ENCODE assay signal across 9 mouse cellular contexts in the genomic region with DNA sequence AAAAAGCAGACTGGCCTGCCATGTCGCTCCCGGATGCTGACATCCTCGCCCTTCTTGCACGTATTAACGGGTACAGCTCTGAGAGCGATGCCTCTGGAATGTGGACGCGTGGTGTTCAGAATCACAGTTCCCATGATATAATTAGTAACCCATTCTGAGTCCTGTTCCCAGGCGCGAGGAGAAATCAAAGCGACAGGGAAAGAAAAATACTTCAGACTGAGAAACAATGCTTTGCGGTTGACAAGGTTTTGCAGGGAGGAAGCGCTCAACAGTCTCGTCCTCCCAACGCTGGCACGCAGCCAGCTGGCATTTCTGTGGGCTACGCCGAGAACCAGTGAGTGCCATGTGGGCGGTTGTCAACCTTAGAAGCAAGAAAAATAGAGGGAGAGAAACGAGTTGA.
DNase-seq lines count a peak whose midpoint lies in the region; ATAC-seq lines count a peak whose summit lies in the region.
"Had no signal": no experiment of that assay in that cellular context is flagged by ENCODE, and none has a peak within 500 bp of the region (broad histone marks: within the 10 kb centered on the region; RNA-seq: fewer than 3 reads in every experiment).

No protein-coding gene starts in this region.

- H3K27me3 ChIP-seq in neural tube, embryonic 11.5 days (ENCODE audit: control insufficient read depth, insufficient read depth, low read length): no peaks in the 10 kb centered on the region
- no peaks in the 10 kb centered on the region for H3K27me3 ChIP-seq in embryonic facial prominence, embryonic 15.5 days
- H3K27me3 ChIP-seq in midbrain, embryonic 16.5 days (ENCODE audit: control insufficient read depth, insufficient read depth, low read depth, low read length): no peaks in the 10 kb centered on the region
- H3K27me3 ChIP-seq: limb, embryonic 12.5 days had no signal

- H3K4me3 ChIP-seq in neural tube, embryonic 11.5 days (ENCODE audit: low read depth, low read length): no peak overlapping the region
- 0 out of 2 replicates have a peak overlapping the region, but pooled peaks have one; percentile 13 for H3K4me3 ChIP-seq in embryonic facial prominence, embryonic 15.5 days (replicated peaks)
- H3K4me3 ChIP-seq in midbrain, embryonic 16.5 days (ENCODE audit: low read depth, low read length): peak overlapping the region; percentile 20
- H3K4me3 ChIP-seq: limb, embryonic 12.5 days had no signal

- no peak overlapping the region for H3K27ac ChIP-seq in neural tube, embryonic 11.5 days (ENCODE audit: low read depth, low read length)
- no peak overlapping the region for H3K27ac ChIP-seq in embryonic facial prominence, embryonic 15.5 days (replicated peaks)
- 0 out of 2 replicates have a peak overlapping the region, but pooled peaks have one; percentile 22 for H3K27ac ChIP-seq in midbrain, embryonic 16.5 days (ENCODE audit: low read length)
- H3K27ac ChIP-seq: limb, embryonic 12.5 days had no signal

- no peaks in the 10 kb centered on the region for H3K36me3 ChIP-seq in neural tube, embryonic 11.5 days (ENCODE audit: control insufficient read depth, insufficient read depth, low read length)
- no peaks in the 10 kb centered on the region for H3K36me3 ChIP-seq in embryonic facial prominence, embryonic 15.5 days
- no peaks in the 10 kb centered on the region for H3K36me3 ChIP-seq in midbrain, embryonic 16.5 days (ENCODE audit: control insufficient read depth, insufficient read depth, low read length)
- H3K36me3 ChIP-seq: limb, embryonic 12.5 days had no signal

- no peak overlapping the region for H3K9ac ChIP-seq in neural tube, embryonic 11.5 days (ENCODE audit: low read length)
- no peak overlapping the region for H3K9ac ChIP-seq in embryonic facial prominence, embryonic 15.5 days
- H3K9ac ChIP-seq in midbrain, embryonic 16.5 days (ENCODE audit: low read depth, low read length): no peak overlapping the region
- H3K9ac ChIP-seq: limb, embryonic 12.5 days had no signal

- no peaks in the 10 kb centered on the region for H3K9me3 ChIP-seq in neural tube, embryonic 11.5 days (ENCODE audit: control insufficient read depth, low read length)
- no peaks in the 10 kb centered on the region for H3K9me3 ChIP-seq in embryonic facial prominence, embryonic 15.5 days (replicated peaks)
- H3K9me3 ChIP-seq in midbrain, embryonic 16.5 days (replicated peaks; ENCODE audit: control insufficient read depth, low read length, poor library complexity, severe bottlenecking): no peaks in the 10 kb centered on the region
- H3K9me3 ChIP-seq: limb, embryonic 12.5 days had no signal

- WGBS in neural tube, embryonic 11.5 days: 89% methylated on average over 20 of the region's 20 CpGs
- 55% methylated on average over 20 of the region's 20 CpGs for WGBS in embryonic facial prominence, embryonic 15.5 days
- 44% methylated on average over 20 of the region's 20 CpGs for WGBS in midbrain, embryonic 16.5 days

- DNase-seq in neural tube, embryonic 11.5 days (ENCODE audit: low spot score): peak; percentile 31
- no peak for DNase-seq in neural tube, embryonic 10.5 days (ENCODE audit: extremely low spot score, low spot score)
- peak; percentile 69 to 76 for DNase-seq in layer of hippocampus, postnatal 14 days (ENCODE audit: low spot score in 2 of 2)
- no peak for DNase-seq in thymus, postnatal 10 days (ENCODE audit: low spot score in 2 of 2)

- no peaks in the 10 kb centered on the region for H3K4me1 ChIP-seq in neural tube, embryonic 11.5 days (ENCODE audit: control insufficient read depth, insufficient read depth, low read length)
- no peaks in the 10 kb centered on the region for H3K4me1 ChIP-seq in embryonic facial prominence, embryonic 15.5 days
- H3K4me1 ChIP-seq in midbrain, embryonic 16.5 days (ENCODE audit: control insufficient read depth, insufficient read depth, low read length): 0 out of 2 replicates have a peak, but pooled peaks cover 4% of the 10 kb centered on the region
- H3K4me1 ChIP-seq: limb, embryonic 12.5 days had no signal

- H3K4me2 ChIP-seq in neural tube, embryonic 11.5 days (ENCODE audit: low read depth): no peak overlapping the region
- peak overlapping the region; percentile 34; the same call in 1 of the 2 replicates for H3K4me2 ChIP-seq in embryonic facial prominence, embryonic 15.5 days (replicated peaks)
- H3K4me2 ChIP-seq in midbrain, embryonic 16.5 days (ENCODE audit: low read length): peak overlapping the region; percentile 55
- H3K4me2 ChIP-seq: limb, embryonic 12.5 days had no signal

- no peak for ATAC-seq in neural tube, embryonic 11.5 days (ENCODE audit: insufficient read depth, low FRiP score, low TSS enrichment)
- ATAC-seq in embryonic facial prominence, embryonic 15.5 days (ENCODE audit: insufficient number of reproducible peaks, low FRiP score, low TSS enrichment, low read depth): no peak
- ATAC-seq in hematopoietic stem cell, adult 5-6 weeks (replicated peaks in 1 of 2; ENCODE audit: insufficient read depth in 1 of 2, low FRiP score in 2 of 2, low TSS enrichment in 1 of 2, low read depth in 1 of 2, poor library complexity in 2 of 2, severe bottlenecking in 2 of 2): peak; percentile 56 to 85; a peak in 3 of 4 replicates
- ATAC-seq in midbrain, embryonic 16.5 days: no peak
- ATAC-seq in erythroblast, adult 5-6 weeks (replicated peaks; ENCODE audit: low FRiP score, poor library complexity, severe bottlenecking): no peak

Comparison
In these comparisons a context has a peak if more than half of its experiments do, and no peak if none do; other contexts are left out.
1. DNase-seq: peak in neural tube, embryonic 11.5 days (single experiment) and layer of hippocampus, postnatal 14 days (2 of 2); none in neural tube, embryonic 10.5 days (single experiment) and thymus, postnatal 10 days (0 of 2).
2. ATAC-seq: peak in hematopoietic stem cell, adult 5-6 weeks (2 of 2); none in neural tube, embryonic 11.5 days (single experiment), embryonic facial prominence, embryonic 15.5 days (single experiment), midbrain, embryonic 16.5 days (single experiment) and erythroblast, adult 5-6 weeks (single experiment).